Mouse (Mus musculus) urinary bladder, adult 2 months (tissue): ENCODE results near the gene Rbbp8nl. TPM values are rescaled to one million over a fixed set of nuclear protein-coding genes. Genes with fewer than 3 reads are reported as not detected.

Experiments used
- DNase-seq: peaks from one replicate; pipeline ENCODE4 v3.0.0; 2022; ENCODE audit warnings: low spot score
- polyA plus RNA-seq: library from polyadenylated mRNA; depleted of rRNA; stranded (reverse); fragments of >200 nt; gene quantifications from 2 replicates; pipeline ENCODE4 v1.2.3, GENCODE M21; 2012

Gene Rbbp8nl
- polyA plus RNA-seq, 1 experiment = 5.9 TPM

DNA sequence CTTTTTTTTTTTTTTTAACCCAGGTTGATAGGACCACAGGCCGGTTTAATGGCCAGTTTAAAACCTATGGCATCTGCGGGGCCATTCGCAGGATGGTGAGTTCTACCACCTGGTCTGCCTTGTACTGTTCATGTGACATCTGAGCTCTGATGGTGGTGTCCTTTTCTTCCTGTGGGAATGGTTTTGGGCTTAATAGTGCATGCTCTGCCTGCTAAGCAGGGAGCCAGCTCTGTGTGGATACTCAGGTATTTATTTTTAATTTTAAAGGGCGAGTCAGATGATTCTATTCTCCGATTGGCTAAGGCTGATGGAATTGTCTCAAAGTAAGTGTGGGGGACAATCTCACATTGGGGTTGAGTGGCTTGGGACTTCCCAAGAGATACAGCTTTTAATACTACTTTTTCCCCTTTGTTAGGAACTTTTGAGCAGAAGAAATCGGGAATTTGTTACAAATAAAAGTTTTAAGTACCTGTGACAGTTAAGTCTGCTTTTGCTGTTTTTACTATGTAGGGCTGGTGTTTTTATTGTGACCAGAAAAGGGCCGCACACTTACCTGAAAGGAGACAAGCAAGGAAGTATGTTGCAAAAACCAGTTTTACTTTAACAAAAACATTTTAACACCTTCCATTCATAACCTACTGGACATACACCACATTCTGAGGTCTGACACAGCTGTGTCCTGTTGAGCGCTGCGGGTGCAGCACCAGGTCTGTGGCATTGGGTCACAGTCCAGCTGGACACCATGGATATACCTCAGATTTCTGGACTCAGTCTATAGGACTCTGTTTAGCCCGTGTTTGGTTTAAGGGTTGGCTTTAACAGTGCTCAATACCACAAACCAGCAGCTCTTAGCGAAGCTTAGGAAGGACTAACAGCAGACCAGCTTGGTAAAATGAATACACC lies 31.5 kb downstream of the Rbbp8nl start:
- no peak for DNase-seq

DNA sequence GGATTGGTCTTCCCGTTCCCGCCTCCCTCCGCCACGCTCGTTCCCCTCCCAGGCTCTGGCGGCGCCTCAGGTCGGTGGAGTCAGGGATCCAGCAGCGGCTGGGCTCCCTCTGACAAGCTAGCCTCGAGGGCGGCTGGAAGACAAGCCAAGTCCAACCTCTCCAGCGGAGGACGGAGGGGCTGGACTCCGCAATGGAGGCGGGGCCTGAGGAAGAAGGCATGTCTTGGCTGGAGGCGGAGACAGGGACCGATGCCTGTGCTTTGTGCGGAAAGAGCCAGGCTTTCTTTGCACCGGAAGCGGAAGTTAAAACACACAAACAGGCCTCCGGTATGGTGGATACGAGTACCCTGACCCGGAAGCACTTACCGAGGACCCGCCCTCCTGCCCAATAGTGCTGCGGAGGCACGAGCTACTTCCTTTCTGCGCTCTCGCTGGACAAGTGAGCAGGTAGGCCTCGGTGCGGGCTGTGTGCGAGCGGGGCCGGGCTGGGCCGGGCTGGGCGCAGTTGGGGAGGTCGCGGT lies 32.6 kb downstream of the Rbbp8nl start, which contains the start of gene Rps21:
Rps21 (plus strand) TSS at position 377 of the 521 bp plus-strand sequence.
- DNase-seq = peak; percentile 88

DNA sequence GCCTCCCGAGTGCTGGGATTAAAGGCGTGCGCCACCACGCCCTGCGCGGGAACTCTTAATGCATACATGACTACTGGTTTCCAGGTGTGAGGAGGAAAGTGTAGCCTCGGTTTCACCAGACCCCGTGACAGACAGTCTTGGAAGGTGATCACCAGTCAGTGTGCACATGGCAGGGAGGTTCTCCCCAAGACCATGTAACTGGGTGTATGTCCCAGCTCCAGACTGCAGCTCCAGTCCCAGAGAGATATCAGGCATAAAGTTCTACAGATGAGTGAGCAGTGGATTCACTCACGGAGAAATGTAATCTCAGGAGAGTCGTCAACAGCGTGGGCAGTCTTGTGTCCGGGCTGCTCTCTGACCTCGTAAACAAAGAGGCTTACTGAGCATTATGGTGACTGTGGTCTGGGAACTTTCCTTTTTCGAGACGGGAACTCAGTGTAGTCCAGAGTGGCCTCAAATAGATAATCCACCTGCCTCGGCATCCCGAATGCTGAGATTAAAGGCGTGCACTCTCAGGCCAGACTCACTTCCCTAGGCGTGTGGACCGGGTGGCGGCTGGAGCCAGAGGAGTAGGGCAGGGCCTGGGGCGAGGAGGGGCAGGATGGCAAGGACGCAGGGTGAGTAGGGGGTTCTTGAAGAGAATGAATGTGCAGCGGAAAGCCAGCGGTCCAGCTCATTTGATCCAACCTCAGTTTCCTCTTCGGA lies 33.2 kb downstream of the Rbbp8nl start:
- DNase-seq = no peak

DNA sequence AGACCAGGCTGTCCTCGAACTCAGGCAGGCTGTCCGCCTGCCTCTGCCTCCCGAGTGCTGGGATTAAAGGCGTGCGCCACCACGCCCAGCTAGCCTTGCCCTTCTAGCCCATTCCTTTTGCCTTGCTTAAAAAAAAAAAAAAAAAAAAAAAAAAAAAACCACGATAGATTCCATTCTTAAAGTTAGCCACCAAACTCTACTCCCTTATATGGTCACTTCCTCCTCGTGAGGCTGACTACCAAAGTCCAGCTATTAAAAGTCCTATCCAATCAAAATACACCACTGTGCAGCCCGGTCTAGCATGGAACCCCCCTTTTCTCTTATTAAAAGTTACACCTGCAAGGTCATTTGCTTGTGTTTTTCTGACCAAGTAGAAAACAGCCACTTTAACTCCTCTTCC lies 34.0 kb downstream of the Rbbp8nl start:
- DNase-seq = no peak

DNA sequence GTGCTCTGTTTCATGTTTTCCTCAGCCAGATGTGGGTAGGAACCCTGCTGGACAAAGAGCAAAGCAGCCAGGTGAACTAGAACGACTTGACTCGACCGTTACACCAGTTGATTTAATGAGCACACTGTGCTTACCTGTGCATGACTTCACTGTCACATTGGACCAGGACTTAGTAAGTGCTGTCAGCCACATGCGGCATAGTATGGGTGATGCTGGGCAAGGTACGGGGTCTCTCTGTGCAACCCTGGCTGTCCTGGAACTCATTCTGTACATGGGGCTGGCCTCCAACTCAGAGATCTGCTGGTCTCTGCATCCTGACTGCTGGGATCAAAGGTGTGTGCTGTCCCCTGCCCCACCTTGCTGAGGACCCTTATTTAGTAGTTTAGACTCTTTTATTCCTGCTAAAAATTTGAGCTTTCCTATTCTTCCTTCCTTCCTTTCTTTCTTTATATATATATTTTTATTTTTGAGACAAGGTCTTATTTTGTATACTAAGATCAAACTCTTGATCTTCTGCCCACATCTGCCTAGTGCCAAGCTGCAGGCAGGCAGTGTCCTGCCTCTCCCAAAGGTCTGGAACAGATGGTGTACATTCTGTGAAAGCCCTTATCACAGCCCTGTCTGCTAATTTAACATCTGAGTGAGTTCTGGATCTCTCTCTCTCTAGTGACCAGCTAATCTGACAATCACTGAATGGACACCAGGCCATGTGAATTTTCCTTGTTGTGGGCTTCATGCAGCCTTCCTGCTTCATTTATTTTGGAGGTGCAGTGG lies 35.1 kb downstream of the Rbbp8nl start:
- no peak for DNase-seq

DNA sequence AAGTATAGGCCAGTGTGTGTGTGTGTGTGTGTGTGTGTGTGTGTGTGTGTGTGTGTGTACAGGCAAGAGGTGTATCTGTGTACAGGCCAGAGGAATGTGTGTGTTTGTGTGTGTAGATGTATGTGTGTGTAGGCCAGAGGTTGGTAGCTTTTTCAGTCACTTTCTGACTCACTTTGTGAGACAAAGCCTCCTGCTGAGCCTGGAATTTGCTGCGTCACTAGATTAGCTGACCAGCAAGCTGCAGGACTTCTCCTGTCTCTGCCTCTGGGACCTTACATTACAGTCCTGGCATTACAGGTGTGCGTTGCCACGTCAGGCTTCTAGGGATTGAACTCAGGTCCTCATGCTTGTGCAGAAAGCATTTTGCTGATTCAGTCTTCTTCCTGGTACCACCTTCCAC lies 37.8 kb downstream of the Rbbp8nl start:
- DNase-seq = no peak

DNA sequence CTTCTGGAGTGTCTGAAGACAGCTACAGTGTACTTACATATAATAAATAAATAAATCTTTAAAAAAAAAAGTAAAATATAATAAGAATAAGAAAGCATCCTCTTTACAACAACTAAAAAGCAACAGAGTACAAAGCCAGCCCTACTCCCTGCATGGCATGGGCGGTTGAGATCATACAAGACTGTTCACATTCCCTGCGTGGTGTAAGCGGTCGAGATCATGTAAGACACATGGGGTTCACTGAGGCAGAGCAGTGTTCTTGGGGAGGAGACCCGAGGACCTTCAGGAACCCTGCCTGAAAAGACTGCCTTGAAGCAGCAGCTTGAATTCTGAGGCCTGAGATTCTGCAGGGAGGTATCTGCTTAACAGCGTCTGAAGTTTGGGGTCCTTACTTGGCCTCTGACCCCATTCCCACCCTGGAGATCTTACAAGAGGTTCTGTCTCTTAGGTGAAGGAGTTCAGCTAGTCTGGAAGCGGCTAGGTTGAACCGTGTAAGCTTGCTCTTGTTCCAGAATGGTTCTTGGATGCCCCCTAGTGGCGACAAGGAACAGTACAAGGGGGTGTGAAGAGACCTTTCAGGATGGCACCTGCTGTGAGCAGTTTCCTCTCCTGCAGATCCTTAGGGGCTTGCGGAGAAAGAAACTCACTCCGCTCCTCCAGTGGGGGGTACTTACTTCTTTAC lies 38.6 kb downstream of the Rbbp8nl start:
- no peak for DNase-seq

DNA sequence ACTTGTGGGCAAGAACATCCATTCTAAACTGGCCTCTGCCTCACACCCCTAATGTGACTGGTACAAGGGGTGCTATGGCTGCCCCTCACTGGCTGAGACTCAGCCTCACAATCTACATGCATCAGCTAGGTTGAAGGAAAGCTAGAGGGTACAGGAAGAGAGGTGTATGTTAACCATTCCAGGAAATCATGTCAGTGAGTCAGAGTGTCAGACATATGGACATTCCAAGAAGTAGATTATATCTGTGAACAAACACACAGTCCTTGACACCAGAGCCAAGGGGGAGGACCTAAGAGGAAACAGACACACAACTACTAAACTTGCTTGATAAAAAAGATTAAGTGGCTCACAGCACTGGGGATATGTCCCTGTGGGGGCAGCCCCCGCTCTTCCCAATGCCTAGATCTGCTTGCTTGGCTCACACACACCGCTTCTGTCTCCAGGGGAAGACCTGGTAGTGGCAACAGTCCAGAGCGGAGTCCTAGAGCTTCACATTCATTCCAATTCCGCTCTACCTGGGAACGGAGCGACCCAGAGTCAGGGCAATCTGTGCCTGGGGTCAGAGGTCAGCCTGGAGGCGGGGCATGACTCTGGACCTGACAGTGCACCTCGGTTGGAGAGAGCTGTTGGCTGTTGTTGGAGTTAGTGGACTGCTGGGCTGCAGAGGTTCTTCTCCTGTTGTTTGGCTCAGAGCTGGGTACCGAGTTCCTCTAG lies 40.6 kb downstream of the Rbbp8nl start:
- no peak for DNase-seq

DNA sequence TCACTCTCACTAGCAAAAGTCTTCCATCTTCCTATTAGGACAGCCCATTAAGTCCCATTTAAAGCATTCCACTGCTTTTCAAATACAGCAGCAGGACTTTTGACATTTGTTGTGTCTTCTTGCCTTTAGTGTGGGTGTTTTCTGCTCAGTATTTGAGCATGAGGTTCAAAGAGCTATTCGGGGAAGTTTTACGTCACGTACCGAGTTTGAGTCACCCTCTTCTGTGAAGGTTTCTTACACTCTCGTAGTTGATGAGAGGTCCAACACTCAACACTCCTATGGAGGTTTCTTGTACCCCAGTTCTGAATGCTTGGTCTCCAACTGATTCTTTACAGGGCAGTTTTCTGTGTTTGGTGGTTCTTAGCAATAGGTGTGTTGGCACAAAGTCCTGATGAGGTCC lies 41.8 kb downstream of the Rbbp8nl start:
- no peak for DNase-seq

DNA sequence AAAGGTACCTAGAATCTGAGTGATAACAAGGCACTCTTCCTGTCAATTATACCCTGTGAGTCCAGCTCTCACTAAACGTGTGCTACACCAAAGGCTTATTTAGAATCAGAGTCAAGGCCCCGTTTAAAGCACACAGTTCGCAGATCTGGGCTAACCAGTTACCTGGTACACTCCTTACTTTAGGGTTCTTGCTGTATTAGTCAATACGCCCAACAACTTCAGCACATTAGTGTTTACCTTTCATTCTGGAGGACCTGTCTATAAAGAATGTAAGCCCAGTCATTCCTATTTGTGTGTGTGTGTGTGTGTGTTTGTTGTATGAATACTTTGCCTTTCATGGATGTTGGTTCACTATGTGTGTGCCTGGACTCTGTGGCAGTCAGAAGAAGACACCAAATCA lies 46.6 kb downstream of the Rbbp8nl start:
- no peak for DNase-seq

DNA sequence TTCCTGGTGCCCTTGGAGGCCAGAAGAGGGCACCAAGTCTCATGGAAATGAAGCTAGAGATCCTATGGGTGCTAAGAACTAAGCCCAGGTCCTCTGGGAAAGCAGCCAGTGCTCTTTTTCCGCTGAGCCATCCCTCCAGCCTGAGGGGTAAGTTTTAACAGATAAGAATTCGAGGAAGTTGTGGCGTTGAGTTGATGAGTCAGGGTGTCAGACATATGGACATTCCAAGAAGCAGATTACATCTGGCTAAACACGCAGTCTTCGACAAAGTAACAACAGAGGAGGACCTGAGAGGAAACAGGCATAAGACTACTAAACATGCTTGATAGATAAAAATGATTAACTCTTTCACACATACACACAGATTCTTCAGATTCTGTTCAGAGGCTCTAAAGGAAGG lies 51.1 kb downstream of the Rbbp8nl start:
- DNase-seq = no peak

DNA sequence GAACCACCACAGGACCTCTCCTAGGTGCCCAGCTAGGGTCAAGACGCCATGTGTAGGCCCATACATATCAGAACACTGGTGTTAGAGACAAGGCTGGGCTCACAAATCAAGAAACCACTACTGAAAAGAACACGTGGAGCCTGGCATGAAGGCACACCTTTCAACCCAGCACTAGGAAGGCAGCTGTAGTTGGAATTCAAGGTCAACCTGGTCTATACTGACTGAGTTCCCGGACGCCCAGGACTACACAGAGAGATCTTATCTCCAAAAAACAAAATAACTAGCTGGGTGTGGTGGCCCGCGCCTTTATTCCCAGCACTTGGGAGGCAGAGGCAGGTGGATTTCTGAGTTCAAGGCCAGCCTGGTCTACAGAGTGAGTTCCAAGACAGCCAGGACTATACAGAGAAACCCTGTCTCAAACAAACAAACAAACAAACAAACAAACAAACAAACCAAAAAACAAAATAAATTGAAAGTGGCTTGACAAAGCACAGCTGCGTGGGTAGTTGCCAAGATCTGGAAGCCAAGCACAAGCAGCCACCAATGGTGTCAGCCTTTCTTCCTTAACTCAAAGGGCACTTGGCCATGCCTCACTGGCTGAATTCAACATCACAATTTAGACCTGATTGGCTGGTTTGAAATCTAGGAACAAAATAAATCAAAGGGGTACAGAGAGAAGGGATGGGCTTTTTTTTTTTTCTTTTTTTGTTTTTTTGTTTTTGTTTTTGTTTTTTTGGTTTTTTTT lies 51.9 kb downstream of the Rbbp8nl start:
- no peak for DNase-seq

DNA sequence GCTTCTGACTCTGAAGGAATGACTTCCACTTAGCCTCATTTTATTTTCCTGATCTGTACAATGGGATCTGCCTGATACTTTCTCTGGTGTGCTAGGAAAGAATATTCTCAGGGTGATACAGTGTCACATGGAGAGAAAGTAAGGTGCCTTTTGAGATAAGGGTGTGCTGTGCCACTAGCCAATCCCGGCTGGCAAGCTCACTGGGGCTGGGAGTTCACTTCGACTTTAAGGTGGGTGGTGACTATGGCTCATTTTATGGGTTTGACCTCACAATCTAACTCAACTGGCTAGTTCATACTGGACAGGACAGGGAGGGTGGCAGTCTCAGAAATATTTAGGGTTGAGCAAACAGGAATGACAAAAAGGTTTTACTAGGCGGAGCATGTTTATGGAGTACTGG lies 52.7 kb downstream of the Rbbp8nl start:
- DNase-seq = no peak

DNA sequence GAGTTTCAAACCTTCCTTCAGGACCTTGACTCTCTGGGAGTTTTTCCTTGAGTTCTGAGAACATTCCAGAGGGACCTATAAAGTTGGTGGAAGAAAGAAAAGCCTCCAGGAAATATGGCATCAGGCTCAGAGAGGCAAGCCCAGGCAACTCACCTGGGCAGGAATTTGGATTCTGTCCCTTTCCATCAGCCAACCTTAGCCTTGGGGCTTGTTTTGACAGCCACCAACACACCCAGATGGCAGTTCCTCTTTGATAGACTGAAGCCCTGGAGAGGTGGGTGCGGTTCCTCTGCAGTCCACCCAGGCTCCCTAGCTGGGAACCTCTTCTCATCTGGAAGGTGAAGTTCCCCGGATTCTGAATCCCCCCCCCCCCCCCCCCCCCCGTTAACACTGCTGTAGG lies 53.2 kb downstream of the Rbbp8nl start:
- DNase-seq = no peak

DNA sequence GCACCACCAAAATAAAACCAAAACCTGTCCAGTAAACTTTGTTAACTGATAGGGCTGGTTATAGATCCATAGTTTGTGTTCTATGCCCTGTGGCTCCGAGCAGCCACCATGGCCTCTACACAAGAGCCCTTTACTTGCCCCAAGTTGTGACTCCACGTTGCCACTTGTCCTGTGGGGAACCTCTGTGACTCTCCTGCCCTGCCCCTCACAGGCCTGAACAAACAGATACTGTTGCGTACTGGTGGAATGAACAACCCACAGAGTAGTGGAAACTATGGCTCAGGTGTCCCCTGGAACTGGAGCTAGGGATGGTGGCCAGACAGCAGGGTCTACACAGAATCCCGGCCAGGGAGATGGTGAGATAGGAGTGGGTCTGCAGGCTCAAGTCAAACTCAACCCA lies 53.9 kb downstream of the Rbbp8nl start:
- no peak for DNase-seq

DNA sequence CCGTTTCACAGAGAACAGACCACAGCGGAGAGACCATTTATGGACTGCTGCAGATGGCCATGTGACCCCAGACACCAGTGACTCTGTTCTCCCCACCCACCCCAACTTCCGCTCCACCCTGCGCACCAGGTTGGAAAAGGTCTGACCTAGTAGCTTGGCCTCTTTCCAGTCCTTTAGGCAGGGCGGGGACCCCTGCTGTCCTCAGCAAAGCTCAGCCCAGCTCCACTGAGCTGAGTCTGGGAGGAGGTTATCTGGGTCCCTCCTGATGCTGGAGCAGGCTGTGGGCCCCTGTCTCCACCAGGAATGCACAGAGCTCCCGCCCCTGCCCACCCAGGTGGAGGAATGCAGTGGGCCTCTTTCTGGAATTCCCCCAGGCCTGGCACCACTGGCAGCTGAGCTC lies 54.7 kb downstream of the Rbbp8nl start:
- DNase-seq = no peak

DNA sequence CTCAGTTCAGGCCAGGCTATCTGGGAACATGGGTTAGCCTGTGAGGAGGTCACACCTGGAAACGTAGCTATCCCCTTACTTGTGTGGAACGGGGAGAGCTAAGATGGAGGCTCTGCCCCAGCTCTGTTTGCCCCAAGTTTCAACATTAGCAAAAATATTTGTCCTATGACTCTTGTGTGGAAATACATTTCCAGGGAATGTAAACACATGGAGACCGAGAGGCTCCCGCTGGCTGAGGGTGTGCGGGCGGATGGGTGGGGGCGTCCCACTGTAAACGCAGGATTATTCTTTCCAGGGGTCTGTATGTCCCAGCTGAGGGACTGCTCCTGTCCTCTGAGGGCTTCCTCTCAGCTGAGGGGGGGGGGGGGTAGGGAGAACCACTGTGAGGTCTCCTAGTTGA lies 55.3 kb downstream of the Rbbp8nl start:
- DNase-seq = no peak

DNA sequence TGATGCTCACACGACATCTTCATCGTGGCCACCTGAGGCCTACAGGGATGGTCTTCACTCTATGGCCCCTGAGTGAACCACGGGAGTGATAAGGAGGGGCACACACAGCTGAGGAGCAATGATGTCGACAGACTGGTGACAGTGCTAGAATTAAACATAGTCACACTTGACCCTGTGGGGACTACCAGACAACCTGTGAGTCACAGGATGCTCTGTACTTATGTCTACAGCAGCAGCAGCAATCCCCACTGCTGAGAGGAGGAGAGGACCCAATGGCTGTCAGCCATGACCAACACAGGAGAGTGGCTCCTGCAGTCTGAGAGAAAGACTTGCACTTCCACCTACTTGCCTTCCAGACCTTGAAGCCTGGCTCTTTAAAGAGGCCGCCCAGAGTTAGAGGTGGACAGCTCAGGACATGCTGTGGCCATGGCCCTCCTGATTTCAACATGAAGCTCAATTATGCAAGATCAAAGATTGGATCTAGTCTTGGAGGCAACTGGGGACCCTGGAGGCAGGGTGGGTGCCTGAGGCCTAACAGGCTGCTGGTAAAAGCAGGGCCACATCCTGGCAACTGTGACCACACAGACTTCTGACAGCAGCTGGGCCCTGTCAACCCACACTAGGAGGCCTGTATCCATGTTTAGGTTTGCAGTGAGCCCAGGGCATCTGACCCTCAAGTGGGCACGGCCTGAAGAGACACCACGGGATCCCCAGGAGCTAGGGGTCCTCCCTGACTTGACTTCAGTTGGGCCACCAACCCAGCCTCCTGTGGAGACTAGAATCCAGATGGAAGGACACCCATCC lies 56.4 kb downstream of the Rbbp8nl start:
- DNase-seq = no peak

DNA sequence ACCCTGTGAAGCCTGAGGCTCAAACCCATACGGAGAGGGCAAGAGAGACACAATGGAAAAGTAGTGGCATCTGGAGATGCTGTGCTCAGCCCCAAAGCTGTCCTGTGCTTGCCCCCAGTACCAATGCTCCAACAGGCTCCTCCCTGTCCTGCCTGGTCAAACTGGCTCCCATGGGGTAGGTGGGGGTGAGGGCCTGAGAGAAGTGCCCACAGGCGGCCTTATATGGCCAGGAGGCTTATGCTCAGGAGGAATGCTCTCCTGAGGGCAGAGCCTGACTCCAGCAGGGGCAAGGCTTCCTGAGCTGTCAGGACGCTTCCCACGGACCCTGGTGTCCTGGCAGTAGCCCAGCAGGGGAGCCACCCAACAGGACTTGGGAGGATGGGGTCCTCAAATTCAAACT lies 59.2 kb downstream of the Rbbp8nl start:
- DNase-seq = no peak
